Mouse (Mus musculus) left cerebral cortex, adult 8-10 months (tissue): ENCODE measurements around the gene Olfr12. TPM values are rescaled to one million over a fixed set of nuclear protein-coding genes. Genes with fewer than 3 reads are reported as not detected.
A peak's percentile ranks its signal among the peaks of the same experiment; 100 is the strongest.

ENCODE experiments used
- DNase-seq, 2 experiments: peaks; one replicate each; pipeline ENCODE4 v3.0.0; 2022; ENCODE audit warnings: low spot score in 2 of 2
- total RNA-seq, 4 experiments: library from RNA; stranded (reverse); gene quantifications; 2 replicates each; pipeline ENCODE4 v1.2.4; 2022

The Olfr12 gene
- total RNA-seq, 4 experiments from 2014 or later, result not detected

GRCm38 (mm10) chr1:92640393-92640792 lies 22.8 kb downstream of the Olfr12 start:
- DNase-seq, result no peak

DNA sequence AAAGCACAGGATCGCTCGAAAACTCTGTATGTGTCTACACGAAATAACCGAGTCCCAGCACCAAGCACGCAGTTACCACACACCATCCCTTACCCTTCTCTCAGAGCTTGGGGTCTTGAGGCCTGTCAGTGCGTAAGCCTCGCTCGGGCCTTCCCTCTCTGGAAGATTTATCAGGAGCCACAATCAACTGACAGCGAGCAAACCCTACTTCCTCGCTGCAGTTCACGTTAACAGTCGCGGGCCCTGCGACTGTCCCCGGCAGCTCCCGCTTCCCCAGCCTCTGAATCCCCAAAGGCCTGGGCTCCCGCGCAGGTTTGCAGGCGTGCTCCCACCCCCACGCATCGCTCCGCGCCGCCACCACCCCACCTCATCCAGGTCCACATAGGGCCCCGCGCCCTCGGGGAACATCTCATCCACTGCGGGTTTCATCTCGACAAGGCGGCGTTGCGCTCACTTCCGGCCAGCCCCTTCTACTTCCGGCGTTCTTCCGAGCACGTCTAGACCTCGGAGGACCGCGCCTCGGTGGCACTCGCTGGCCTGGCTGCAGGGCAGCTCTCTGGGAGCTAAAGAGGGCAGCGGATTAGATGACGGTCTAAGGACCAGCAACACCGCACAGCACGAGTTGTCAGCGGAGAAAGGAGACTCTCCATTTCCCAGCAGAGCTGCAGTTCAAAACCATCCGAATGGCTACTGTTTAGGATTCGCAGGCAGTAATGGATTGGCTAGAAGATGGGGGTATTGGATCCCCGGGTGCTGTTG lies 24.1 kb downstream of the Olfr12 start, which contains the start of gene Cops9:
TSS of gene Cops9 (minus strand) at position 472 of the 759 bp plus-strand sequence.
- peak; percentile 82 to 84 for DNase-seq

DNA sequence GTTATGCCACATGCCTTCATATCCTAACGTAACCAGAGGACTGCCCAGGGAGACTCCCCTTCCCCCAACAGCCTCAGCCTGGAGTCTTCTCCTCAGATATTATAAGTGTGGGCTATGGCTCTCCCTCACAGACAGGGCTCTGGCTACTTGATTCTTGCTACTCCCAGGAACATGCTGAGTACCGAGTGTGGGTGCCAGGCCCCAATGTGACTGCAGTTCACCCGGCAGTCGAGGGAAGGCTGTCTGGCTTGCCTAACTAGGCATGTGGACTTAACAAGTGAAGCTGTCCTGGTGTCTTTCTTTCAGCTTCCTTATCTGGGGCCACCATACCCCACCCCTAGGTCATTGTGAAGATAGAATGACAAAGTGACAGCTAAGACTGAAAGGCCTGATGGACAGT lies 26.1 kb downstream of the Olfr12 start:
- DNase-seq, result no peak

GRCm38 (mm10) chr1:92644916-92645315 lies 27.3 kb downstream of the Olfr12 start:
- no peak for DNase-seq

GRCm38 (mm10) chr1:92646111-92646510 lies 28.5 kb downstream of the Olfr12 start:
- no peak for DNase-seq

DNA sequence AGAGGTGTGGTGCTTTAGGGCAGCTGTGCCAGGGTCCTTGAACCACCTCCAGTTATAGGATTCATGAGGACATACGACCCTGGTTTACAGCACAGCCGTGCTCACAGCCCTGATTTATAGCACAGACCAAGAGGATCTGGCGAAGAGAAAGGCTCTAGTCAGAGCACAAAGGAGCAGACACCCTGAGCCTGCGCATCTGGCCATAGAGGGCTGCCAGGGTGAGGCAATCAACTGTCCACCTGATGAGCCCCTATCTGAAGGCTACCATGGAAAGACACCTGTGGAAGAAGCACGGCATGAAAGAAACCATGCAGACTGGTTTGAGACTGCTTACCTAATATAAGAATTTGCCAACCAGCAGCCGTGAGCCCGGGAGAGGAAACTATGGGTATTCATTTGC lies 29.0 kb downstream of the Olfr12 start:
- DNase-seq, result no peak

DNA sequence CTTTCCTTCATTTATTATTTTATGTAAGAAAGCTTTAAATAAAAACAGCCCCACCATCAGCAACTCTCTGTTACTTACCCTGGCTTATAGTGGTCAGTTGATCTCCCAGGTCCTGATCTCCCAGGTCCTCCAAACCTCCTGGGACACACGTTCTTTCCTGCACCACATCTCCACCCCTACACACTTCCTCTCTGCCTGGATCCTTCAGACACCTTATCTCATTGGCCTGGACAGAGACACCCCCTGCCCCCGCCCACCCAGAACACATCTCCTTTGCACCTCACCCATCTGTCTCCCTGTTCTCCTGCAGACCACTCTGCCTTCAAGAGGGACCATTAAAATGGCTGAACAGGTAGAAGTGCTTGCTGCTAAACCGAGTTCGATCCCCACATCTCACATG lies 29.4 kb downstream of the Olfr12 start:
- DNase-seq, result no peak

GRCm38 (mm10) chr1:92647752-92648151 lies 30.2 kb downstream of the Olfr12 start:
- DNase-seq, result peak in 1 of 2 experiments; percentile 51

DNA sequence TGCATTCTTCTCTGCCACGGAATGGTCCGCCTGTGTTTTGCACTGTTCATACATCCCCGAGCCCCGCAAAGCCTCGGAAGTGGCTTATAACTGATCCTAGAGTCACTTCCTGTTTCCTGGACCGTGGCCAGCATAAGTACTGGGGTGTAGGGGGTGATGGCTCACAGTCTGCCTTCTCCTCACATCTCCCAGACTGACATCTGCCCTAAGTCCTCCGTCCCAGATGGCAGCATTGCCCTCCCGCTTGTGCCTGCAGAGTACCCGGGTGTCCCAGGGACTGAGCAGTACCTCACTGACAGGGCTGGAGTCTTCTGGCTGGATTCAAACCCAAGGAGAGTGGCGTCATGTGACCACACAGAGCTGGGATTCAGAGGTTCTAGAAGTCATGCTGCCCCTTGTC lies 30.6 kb downstream of the Olfr12 start:
- no peak for DNase-seq

DNA sequence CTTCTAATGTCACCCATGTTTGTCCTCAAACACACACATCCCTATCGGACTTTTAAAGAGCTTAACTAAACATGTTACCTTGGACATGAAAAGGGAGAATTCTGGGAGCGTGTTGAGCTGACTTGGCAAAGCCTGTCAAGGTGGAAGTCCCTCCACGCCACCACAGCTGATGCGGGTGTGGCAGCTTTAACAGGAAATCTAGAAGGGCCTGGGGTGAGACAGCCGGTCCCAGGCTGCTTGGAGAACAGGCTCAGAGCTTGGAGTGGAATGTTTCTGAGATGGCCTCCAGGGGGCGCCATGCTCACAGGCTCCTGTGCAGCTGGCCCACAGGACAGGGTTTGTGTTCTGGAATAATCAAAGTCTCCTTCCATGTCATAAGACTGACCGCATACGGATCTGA lies 31.1 kb downstream of the Olfr12 start, which contains the start of gene Otos:
TSS of gene Otos (minus strand) at position 169 of the 400 bp plus-strand sequence.
- DNase-seq, result peak in 1 of 2 experiments; percentile 44

DNA sequence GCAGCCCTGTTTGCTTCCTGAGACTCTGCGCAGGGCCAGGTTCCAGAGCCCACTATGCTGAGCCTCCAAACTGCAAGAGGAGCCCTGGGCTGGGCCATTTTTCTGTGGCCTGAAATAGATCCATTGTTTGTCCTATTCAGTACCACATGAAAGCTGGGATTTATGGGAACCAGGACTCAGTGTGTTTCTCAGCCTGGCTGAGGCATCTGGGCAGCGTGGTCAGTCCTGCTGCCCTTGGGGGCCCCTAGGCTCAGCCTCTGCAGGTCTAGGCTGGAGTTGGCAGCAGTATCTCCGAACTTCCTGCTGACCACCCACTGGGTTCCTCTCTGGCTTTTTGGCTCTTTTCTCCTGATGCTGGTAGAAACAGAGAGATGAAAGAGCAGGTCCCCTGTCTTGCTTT lies 33.9 kb downstream of the Olfr12 start:
- no peak for DNase-seq

- DNase-seq, result no peak
Measured at GRCm38 (mm10) chr1:92653179-92653578, 35.6 kb downstream of the Olfr12 start.

GRCm38 (mm10) chr1:92654676-92655075 lies 37.1 kb downstream of the Olfr12 start:
- no peak for DNase-seq

DNA sequence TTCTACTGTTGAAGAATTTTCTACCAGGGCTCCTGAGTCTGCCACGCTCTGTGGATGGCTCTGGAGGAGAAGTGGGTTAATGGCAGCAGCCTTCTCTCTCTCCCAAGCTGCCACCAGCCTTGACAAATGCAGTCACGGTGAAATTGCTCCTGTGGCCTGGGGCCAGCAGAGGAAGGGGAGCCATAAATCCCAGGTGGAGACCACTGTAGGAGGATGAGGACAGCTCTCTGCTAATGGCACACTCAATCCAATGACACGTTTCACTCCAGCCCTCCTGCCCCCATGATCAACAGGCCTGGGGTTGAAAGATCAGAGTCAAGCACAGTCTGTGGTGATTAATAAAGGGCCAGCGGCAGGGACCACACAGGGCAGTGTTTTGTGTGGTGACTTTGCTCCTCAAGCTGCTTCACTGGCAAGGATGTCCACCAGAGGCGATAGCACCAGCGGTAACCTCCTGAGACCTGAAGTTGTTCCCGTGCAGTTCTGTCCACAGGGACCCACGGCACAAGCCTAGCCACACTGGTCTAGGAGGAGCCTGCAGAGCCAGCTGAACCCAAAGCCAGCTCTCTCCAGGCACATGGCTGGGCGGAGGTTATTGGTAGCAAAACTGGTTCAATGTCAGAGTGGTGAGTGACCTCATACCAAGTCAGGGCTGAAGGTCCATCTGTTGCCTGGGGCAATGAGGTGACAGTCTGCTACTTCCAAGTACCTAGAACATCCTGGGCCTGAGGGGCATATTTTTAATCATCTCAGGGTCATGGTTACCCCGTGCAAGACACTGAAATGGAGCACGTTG lies 39.6 kb downstream of the Olfr12 start:
- DNase-seq, result no peak

DNA sequence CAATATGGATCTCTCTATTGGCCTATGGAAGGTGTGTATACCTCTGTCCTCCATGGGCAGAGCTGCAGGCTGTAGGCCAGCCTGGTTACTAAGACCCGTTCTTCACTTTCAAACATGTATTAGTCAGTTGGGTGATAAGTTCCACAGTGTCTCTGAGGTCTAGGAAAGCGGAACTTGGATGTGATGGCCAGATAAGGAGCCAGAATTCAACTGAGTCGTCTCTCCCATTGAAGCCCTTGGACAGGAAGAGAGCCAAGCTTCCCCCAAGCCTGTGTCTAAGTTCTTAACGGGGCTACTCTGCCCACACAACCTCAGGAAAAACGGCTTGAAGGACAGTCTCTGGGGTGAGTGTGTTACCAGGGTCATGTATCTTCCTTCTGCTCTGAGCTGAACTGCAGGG lies 41.8 kb downstream of the Olfr12 start:
- no peak for DNase-seq

DNA sequence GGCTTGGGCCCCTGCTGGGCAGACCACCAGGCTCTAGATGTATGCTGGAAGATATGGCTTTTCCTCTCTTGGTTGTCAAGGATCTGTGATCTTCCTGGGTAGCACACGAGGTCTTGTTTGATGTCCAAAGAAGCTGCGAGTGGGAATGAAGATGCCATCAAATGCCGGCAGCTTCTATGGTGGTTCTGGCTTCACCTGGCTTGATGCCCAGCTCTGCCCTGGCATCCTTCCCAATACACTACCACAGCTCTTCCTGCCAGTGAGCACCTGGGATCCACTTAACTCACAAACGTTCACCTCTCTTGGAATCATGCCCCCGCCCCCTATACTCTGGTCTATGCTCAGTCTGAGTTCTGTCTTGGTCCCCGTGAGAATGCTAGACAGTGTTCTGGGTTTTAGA lies 49.5 kb downstream of the Olfr12 start:
- no peak for DNase-seq

GRCm38 (mm10) chr1:92669430-92669829 lies 51.8 kb downstream of the Olfr12 start:
- DNase-seq, result no peak

DNA sequence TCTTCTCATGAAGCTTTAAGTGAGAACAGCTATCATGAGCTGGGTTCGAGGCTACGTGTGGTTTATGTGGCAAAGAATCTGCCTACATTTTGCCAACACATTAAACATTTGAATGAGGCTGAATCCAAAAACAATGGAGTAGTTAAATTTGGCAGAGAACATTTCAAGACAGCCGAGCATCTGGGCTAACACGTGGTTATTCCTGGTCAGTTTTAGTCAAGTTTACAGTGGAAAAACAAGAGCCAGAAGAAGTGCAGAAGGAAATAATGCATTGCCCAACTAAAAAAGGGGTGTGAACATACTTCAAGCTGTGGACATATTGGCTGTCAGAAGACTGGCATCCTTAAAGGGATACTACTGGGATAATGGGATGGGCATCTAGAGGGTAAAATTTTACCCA lies 53.7 kb downstream of the Olfr12 start:
- no peak for DNase-seq
